Mouse (Mus musculus) stomach, embryonic 14.5 days (tissue): ENCODE data around the gene Cadps2. TPM values are rescaled to one million over a fixed set of nuclear protein-coding genes. Genes with fewer than 3 reads are reported as not detected.

Source experiments
- ATAC-seq: fragments of 200-750 bp; cut with Nextera tagmentation; 2 replicates; pipeline ENCODE4 v1.8.0; 2017; ENCODE audit warnings: low read depth, moderate TSS enrichment; ENCODE audit not compliant: insufficient number of reproducible peaks, insufficient read depth, low FRiP score
- H3K27ac ChIP-seq: fragments of 300-500 bp; sonication (generic); 2 replicates; pipeline ENCODE4 v1.5.1; 2014; ENCODE audit warnings: mild to moderate bottlenecking, low read length, moderate library complexity, mixed read lengths
- H3K27me3 ChIP-seq: fragments of 300-500 bp; sonication (generic); 2 replicates; pipeline ENCODE4 v1.6.1; 2014; ENCODE audit warnings: low read length, control low read depth, mixed read lengths; ENCODE audit not compliant: control insufficient read depth, insufficient read depth
- H3K36me3 ChIP-seq: fragments of 300-500 bp; sonication (generic); 2 replicates; pipeline ENCODE4 v1.6.1; 2014; ENCODE audit warnings: mild to moderate bottlenecking, control low read depth, low read length, moderate library complexity, mixed read lengths; ENCODE audit not compliant: control insufficient read depth, insufficient read depth
- H3K4me1 ChIP-seq: fragments of 300-500 bp; sonication (generic); 2 replicates; pipeline ENCODE4 v1.6.1; 2014; ENCODE audit warnings: low read length, control low read depth, mixed read lengths; ENCODE audit not compliant: control insufficient read depth, insufficient read depth
- H3K4me2 ChIP-seq: fragments of 300-500 bp; sonication (generic); replicated peaks from 2 replicates; pipeline ENCODE4 v1.6.1; 2014; ENCODE audit warnings: low read depth, low read length, control low read depth
- H3K4me3 ChIP-seq: fragments of 300-500 bp; sonication (generic); 2 replicates; pipeline ENCODE4 v1.5.1; 2014; ENCODE audit warnings: low read depth, low read length, control low read depth
- H3K9ac ChIP-seq: fragments of 300-500 bp; sonication (generic); replicated peaks from 2 replicates; pipeline ENCODE4 v1.6.1; 2014; ENCODE audit warnings: low read depth, mild to moderate bottlenecking, control low read depth, low read length, moderate library complexity, mixed read lengths
- H3K9me3 ChIP-seq: fragments of 300-500 bp; sonication (generic); 2 replicates; pipeline ENCODE4 v1.6.1; 2016; ENCODE audit warnings: low read depth, low read length, control low read depth; ENCODE audit not compliant: control insufficient read depth
- WGBS: fragments of 180-500 bp; shearing (Covaris S2); extraction: QIAGEN DNeasy Blood & Tissue Kit; methylation state at CpG from one replicate; pipeline ENCODE4 v1.1.7; 2014; 5-methylcytosine and 5-hydroxymethylcytosine counted together
- polyA plus RNA-seq: library from polyadenylated mRNA; unstranded; fragments of >200 nt; fragmentation: Nextera tagmentation; extraction: Ambion mirVana; gene quantifications from 2 replicates; pipeline ENCODE4 v1.2.1, GENCODE M21; 2014

Gene Cadps2
- polyA plus RNA-seq, 1 experiment from 2014 or later, result 2.4 TPM

DNA sequence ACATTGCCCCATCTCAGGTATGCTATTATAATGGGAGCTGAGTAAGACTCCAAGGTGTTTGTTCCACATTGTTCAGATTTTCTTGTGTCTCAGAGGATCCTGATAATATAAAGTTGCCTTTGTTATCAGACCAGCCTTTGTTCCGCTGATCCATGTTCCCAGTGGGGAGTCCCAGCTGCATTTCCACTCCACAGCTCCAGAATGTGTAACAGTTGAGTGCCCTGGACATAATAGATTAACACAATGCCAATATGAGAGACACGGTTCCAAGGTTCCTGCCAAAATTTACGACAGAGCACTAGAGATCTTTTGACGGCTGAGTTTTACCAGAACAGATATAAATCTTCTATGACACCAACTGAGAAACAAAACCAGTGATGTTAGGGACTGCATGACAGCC, 266.8 kb downstream of the Cadps2 start:
- H3K4me1 ChIP-seq, result no peaks in the 10 kb centered on the region
- no peak overlapping the region for H3K4me3 ChIP-seq
- no peaks in the 10 kb centered on the region for H3K27me3 ChIP-seq
- no peaks in the 10 kb centered on the region for H3K36me3 ChIP-seq
- ATAC-seq, result no peak
- no peak overlapping the region for H3K4me2 ChIP-seq
- no peak overlapping the region for H3K27ac ChIP-seq
- no peak overlapping the region for H3K9ac ChIP-seq
- H3K9me3 ChIP-seq, result no peaks in the 10 kb centered on the region
- 62% methylated on average over 4 of the region's 4 CpGs for WGBS

DNA sequence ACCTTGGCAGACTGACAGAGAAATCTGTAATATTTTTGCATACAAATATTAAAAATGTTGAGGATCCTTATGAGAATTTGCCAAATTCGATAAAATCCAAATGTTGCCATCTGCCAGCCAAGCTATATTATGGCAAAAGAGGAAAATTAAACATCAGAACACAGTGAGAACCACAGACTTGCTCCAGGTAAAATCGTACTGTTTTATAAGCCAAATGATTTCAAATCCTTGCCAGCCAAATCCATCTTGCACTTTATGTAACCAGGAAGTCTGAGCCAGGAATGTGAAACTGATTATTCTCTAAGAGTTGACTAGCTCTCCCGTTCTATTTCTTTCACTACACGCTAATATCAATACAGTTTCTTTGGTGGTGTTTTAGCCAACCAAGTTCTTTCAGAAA, 269.5 kb downstream of the Cadps2 start:
- no peaks in the 10 kb centered on the region for H3K27me3 ChIP-seq
- no peak overlapping the region for H3K9ac ChIP-seq
- no peak overlapping the region for H3K4me3 ChIP-seq
- H3K4me2 ChIP-seq, result no peak overlapping the region
- ATAC-seq, result no peak
- H3K36me3 ChIP-seq, result no peaks in the 10 kb centered on the region
- no peaks in the 10 kb centered on the region for H3K9me3 ChIP-seq
- no peak overlapping the region for H3K27ac ChIP-seq
- H3K4me1 ChIP-seq, result no peaks in the 10 kb centered on the region
- 78% methylated on average over 4 of the region's 4 CpGs for WGBS

DNA sequence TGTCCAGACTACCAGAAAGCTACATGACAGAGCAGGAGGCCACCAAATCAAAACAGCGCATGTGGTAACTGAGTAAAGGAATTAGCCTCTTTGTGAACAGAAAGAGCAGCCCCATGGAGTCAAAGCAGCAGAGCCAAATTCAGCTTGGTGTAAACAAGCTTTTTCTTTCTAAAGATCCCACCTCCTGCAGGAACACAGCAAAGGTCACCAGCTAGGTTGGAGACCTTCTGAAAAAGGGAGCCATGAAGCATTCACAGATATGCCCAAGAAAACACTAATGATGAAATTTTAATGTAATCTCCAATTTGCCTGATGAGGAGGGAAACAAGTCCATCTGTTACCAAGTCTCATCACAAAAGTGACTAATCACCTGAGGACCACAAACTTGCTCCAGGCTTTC, 270.5 kb downstream of the Cadps2 start:
- Histone ChIP-seq H3K27ac (no peak overlapping the region), H3K4me3 (no peak overlapping the region), H3K27me3 (no peaks in the 10 kb centered on the region), H3K9me3 (no peaks in the 10 kb centered on the region), H3K4me1 (no peaks in the 10 kb centered on the region), H3K9ac (no peak overlapping the region), H3K4me2 (no peak overlapping the region), H3K36me3 (no peaks in the 10 kb centered on the region)
- ATAC-seq, result no peak
- 92% methylated on average over 1 of the region's 1 CpGs for WGBS

DNA sequence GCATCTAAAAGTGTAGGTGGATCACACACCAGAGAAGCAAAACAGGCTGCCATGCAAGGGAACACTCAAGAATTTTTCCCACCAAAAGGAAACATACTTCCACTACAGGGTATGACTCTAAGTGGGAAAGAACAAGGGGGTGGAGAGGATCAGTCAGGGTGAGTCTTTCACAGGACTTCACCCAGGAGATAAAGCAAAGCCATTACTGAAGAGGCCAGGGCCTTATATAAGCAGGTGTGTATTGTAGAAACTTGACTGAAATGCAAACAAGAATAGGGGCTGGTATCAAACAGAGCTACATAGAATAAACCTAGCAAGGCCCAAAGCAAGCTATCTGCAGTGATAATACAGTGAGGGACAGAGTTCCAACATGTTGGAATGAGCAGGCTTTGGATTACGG, 271.6 kb downstream of the Cadps2 start:
- no peaks in the 10 kb centered on the region for H3K27me3 ChIP-seq
- no peak overlapping the region for H3K9ac ChIP-seq
- H3K9me3 ChIP-seq, result no peaks in the 10 kb centered on the region
- H3K36me3 ChIP-seq, result no peaks in the 10 kb centered on the region
- H3K4me1 ChIP-seq, result no peaks in the 10 kb centered on the region
- WGBS, result 76% methylated on average over 1 of the region's 1 CpGs
- peak; percentile 67; the same call in 1 of the 2 replicates for ATAC-seq
- H3K4me3 ChIP-seq, result no peak overlapping the region
- H3K4me2 ChIP-seq, result no peak overlapping the region
- H3K27ac ChIP-seq, result no peak overlapping the region

DNA sequence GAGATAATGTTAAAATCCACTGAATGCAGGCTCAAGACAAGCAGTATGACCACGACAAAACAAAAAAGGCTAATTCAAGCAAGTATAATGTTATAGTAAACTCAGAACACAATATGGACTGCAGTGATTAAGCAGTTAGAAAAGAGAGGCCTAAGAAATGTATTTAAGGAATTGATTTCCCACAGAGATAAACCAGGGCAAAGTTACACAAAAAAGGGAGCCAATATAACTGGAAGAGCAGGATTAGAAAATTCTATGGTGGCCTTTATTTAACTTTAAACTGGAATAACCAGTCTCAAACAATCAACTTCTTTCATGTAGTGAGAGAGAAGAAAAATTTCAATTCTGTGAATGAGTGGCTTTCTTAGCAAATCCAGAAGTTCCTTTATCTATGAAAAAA, 289.3 kb downstream of the Cadps2 start:
- Histone ChIP-seq H3K4me1 (no peaks in the 10 kb centered on the region), H3K27me3 (no peaks in the 10 kb centered on the region), H3K9me3 (no peaks in the 10 kb centered on the region), H3K36me3 (no peaks in the 10 kb centered on the region), H3K4me2 (no peak overlapping the region), H3K9ac (no peak overlapping the region), H3K27ac (no peak overlapping the region), H3K4me3 (no peak overlapping the region)
- WGBS, result 55% methylated on average over 1 of the region's 1 CpGs
- ATAC-seq, result peak; percentile 88

DNA sequence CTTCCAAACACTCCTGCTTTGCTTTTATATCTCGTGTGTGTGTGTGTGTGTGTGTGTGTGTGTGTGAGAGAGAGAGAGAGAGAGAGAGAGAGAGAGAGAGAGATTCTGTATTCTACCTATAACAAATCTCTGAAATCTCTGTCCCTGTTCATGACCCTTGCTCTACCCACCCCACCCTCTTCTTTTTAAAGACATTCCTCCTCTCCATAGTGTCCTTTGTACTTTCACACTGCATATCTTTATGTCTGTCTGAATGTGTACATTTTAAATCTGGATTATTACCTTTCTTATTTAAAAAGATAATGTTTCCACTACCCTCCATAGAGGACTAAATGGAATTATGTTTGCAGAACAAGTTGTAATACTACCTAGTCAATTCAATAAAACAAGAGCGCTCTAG, 315.5 kb downstream of the Cadps2 start:
- no peak overlapping the region for H3K4me2 ChIP-seq
- H3K9ac ChIP-seq, result no peak overlapping the region
- no peaks in the 10 kb centered on the region for H3K4me1 ChIP-seq
- H3K27me3 ChIP-seq, result no peaks in the 10 kb centered on the region
- no peaks in the 10 kb centered on the region for H3K36me3 ChIP-seq
- no peak overlapping the region for H3K4me3 ChIP-seq
- no peak for ATAC-seq
- WGBS, result 80% methylated on average over 2 of the region's 2 CpGs
- H3K27ac ChIP-seq, result no peak overlapping the region
- no peaks in the 10 kb centered on the region for H3K9me3 ChIP-seq

DNA sequence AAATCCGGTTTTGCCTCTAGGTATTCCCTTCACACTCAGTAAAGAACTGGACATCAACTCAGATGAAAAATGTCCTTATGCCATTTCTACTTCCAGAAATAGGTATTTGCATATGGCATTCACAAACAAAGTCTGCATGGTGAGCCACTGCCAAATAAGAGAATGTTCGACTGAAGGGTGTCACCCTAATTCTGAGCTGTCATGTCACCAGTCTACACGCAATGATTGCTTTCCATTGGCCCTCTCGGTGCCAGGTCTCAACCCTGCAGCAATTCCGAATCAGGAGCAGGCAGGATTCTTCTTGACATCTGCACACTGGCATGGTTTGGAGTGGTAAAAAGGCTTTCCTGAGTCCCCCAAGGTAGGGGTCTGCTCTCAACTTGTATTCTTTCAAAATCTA, 316.7 kb downstream of the Cadps2 start:
- ATAC-seq, result no peak

DNA sequence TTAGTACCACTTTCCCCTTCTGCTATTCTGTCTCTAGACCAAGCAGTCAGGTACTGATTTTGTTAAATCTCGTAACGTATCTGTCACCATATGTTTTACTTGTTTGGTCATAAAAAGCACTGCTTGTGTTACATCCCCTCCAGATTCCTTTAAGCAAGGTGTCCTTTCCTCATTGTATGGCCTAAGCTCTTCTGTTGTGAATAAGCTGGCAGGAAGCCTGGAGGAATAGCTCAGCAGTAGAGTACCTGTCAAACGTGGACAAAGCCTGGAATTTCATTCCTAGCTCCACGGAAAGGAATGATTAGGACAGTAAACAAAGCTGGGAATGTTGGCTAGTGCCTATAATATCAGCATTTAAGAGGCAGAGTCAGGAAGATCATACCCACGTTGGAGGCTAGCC, 340.6 kb downstream of the Cadps2 start:
- Histone ChIP-seq H3K4me3 (no peak overlapping the region), H3K9me3 (no peaks in the 10 kb centered on the region), H3K36me3 (no peaks in the 10 kb centered on the region), H3K27me3 (no peaks in the 10 kb centered on the region), H3K4me2 (no peak overlapping the region), H3K27ac (no peak overlapping the region), H3K9ac (no peak overlapping the region), H3K4me1 (no peaks in the 10 kb centered on the region)
- 43% methylated on average over 5 of the region's 5 CpGs for WGBS
- ATAC-seq, result no peak

More for the DNA sequence above, 316.7 kb downstream of the Cadps2 start:
- Histone ChIP-seq H3K36me3 (no peaks in the 10 kb centered on the region), H3K27ac (no peak overlapping the region), H3K4me3 (no peak overlapping the region), H3K9ac (no peak overlapping the region), H3K27me3 (no peaks in the 10 kb centered on the region), H3K4me2 (no peak overlapping the region), H3K4me1 (no peaks in the 10 kb centered on the region), H3K9me3 (no peaks in the 10 kb centered on the region)
- WGBS, result 88% methylated on average over 5 of the region's 5 CpGs

DNA sequence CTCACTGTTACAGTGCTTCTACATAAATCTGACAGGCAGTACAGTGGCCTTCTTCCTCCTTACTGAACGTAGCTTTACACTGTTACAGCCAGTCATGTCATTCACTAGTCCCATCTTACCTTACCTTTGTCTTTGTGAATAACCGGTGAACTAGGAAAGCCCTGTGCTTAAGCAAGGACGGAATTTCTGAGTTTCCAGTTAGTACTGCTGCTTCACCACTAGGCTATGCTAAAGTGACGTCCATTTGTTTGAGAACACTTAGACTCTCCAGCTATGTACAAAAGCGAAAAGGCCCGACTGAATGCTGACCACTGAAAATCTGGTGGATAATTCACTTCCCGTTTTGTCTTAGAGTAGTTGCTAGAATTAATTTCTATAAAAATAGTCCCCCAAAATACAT, 347.4 kb downstream of the Cadps2 start:
- WGBS, result 33% methylated on average over 7 of the region's 7 CpGs

More for the DNA sequence above, 347.4 kb downstream of the Cadps2 start:
- Histone ChIP-seq H3K9me3 (no peaks in the 10 kb centered on the region), H3K9ac (no peak overlapping the region), H3K27ac (no peak overlapping the region), H3K4me1 (no peaks in the 10 kb centered on the region), H3K4me3 (no peak overlapping the region), H3K36me3 (no peaks in the 10 kb centered on the region), H3K4me2 (no peak overlapping the region), H3K27me3 (no peaks in the 10 kb centered on the region)
- peak; percentile 81; the same call in 1 of the 2 replicates for ATAC-seq
